Mouse (Mus musculus) hindbrain, embryonic 12.5 days (tissue): ENCODE data around the gene Rbm47. TPM values are rescaled to one million over a fixed set of nuclear protein-coding genes. Genes with fewer than 3 reads are reported as not detected.

ENCODE experiments used
- ATAC-seq: fragments of 200-750 bp; cut with Nextera tagmentation; 2 replicates; pipeline ENCODE4 v1.8.0; 2017; ENCODE audit warnings: moderate TSS enrichment; ENCODE audit not compliant: low FRiP score
- H3K27ac ChIP-seq: fragments of 300-500 bp; sonication (generic); 2 replicates; pipeline ENCODE4 v1.5.1; 2016; ENCODE audit warnings: mild to moderate bottlenecking
- H3K27me3 ChIP-seq: fragments of 300-500 bp; sonication (generic); 2 replicates; pipeline ENCODE4 v1.6.1; 2016; ENCODE audit warnings: mild to moderate bottlenecking
- H3K36me3 ChIP-seq: fragments of 300-500 bp; sonication (generic); 2 replicates; pipeline ENCODE4 v1.6.1; 2016; ENCODE audit warnings: mild to moderate bottlenecking
- H3K4me1 ChIP-seq: fragments of 300-500 bp; sonication (generic); 2 replicates; pipeline ENCODE4 v1.6.1; 2016
- H3K4me2 ChIP-seq: fragments of 300-500 bp; sonication (generic); replicated peaks from 2 replicates; pipeline ENCODE4 v1.6.1; 2016; ENCODE audit warnings: mild to moderate bottlenecking
- H3K4me3 ChIP-seq: fragments of 300-500 bp; sonication (generic); 2 replicates; pipeline ENCODE4 v1.5.1; 2016; ENCODE audit warnings: mild to moderate bottlenecking
- H3K9ac ChIP-seq: fragments of 300-500 bp; sonication (generic); 2 replicates; pipeline ENCODE4 v1.6.1; 2016; ENCODE audit warnings: mild to moderate bottlenecking, moderate library complexity
- H3K9me3 ChIP-seq: fragments of 300-500 bp; sonication (generic); replicated peaks from 2 replicates; pipeline ENCODE4 v1.6.1; 2016; ENCODE audit warnings: mild to moderate bottlenecking
- WGBS: fragments of 180-500 bp; shearing (Covaris S2); methylation state at CpG from one replicate; pipeline ENCODE4 v1.1.7; 2016; 5-methylcytosine and 5-hydroxymethylcytosine counted together
- polyA plus RNA-seq: library from polyadenylated mRNA; unstranded; fragments of >200 nt; fragmentation: Nextera tagmentation; extraction: Ambion mirVana; gene quantifications from 2 replicates; pipeline ENCODE4 v1.2.1, GENCODE M21; 2016

Rbm47 gene
- polyA plus RNA-seq, 1 experiment from 2014 or later: 9.6 TPM

DNA sequence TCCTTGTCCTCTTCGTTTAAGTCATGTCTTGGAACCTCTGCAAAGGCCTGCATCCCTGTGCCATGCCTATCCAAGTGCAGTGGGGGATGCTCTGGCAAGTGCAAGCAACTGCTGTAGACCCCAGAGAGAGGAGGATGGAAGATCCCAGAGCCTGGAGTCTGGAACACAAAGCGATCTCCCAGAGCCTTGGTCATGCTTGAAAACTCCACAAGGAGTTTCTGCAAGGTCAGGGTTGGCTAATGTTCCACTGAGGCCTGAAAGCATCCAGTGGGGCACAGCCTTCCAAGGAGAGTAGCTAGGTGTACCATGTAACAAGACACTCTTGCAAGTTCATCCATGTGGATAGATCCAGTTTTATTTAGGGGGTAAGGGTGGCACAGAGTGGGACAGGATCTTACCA is 158.5 kb downstream of the Rbm47 start:
- H3K9me3 ChIP-seq: no peaks in the 10 kb centered on the region
- no peak for ATAC-seq
- WGBS: 90% methylated on average over 2 of the region's 2 CpGs
- no peaks in the 10 kb centered on the region for H3K36me3 ChIP-seq
- H3K9ac ChIP-seq: no peak overlapping the region
- no peak overlapping the region for H3K4me3 ChIP-seq
- no peaks in the 10 kb centered on the region for H3K27me3 ChIP-seq
- H3K4me2 ChIP-seq: no peak overlapping the region
- no peak overlapping the region for H3K27ac ChIP-seq
- H3K4me1 ChIP-seq: no peaks in the 10 kb centered on the region

DNA sequence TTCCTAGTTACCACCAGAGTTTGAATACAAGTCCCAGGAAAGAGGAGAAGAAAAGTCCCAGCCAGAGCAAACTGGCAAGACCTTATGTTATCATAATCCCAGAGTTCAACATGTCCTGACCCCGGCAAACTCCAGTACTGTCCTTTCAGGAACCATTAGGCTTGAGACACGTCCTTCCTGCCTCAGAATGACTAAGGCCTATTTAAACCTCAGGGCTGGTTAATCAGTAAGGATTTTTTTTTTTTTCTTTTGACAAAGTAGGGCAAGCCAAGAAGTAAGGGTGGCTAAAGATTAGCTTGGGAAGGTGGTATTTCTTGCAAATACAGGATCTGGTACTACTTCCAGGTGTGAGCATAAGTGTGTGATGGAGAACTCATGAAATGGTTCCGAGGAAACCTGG is 158.9 kb downstream of the Rbm47 start:
- Histone ChIP-seq H3K4me1 (no peaks in the 10 kb centered on the region), H3K4me3 (no peak overlapping the region), H3K9me3 (no peaks in the 10 kb centered on the region), H3K27ac (no peak overlapping the region), H3K9ac (no peak overlapping the region), H3K36me3 (no peaks in the 10 kb centered on the region), H3K27me3 (no peaks in the 10 kb centered on the region), H3K4me2 (no peak overlapping the region)
- 74% methylated on average over 3 of the region's 3 CpGs for WGBS
- no peak for ATAC-seq

DNA sequence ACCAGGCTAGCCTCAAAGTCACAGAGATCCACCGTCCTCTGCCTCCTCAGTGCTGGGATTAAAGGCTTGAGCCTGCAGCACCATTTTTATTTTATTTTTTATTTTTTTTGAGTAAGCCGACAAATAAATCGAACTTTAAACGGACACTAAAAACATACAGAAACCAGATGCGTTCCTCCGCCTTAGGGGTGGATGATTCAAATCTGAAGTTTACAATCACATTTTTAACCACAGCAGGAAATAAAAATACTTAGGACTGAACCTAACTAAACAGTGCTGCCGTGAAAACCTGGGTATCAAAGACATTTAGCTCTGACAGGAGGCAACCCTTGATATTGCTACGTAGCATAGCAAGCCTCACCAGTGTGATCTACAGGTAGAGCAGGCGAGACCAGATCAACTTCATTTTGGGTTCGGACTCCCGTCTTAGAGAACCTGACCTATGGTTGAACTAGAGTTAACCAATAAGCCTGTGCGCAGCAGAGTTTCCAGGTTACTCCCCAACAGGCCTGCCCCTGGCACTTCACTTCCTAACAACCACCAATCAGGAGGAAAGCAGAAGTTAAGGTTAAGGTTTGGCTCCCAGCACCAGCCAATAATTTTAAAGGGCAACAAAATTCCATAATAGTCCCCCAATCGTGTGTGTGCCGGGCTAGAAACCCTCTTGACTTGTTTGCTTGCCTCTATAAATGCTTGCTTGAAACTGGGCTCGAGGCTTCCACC is 164.5 kb downstream of the Rbm47 start:
- WGBS: 89% methylated on average over 15 of the region's 15 CpGs
- no peak for ATAC-seq
- no peaks in the 10 kb centered on the region for H3K27me3 ChIP-seq

DNA sequence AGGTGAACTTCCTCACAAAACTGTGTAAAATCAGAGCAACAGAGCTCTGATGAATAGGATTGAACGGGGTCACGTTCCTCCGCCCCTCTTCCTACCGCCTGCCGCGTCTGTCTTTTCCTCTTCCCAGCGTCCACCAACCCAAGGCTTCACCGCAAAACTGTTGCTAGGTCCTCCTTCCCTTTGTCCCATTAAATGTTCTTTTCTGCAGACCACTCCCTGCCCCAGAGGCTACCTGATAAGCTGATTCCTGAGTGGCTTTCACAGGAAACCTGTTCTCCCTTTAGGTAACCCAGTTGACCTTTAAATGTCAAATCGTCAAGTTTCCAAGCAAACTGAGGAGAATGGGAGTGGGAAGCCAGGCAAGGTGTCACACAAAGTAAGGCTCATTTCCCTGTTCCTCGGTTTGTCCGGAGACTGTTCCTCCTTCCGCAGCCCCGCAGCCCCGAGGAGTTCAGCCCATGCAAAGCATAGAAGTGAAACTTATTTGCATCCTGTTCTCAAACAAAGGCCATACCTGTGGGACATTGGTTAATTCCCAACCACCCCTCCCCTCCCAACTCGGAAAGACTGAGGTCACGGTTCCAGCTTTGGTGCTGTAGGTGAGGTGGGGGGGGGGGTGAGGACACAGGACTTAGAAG is 167.8 kb downstream of the Rbm47 start:
- Histone ChIP-seq H3K36me3 (no peaks in the 10 kb centered on the region), H3K4me2 (no peak overlapping the region), H3K9me3 (no peaks in the 10 kb centered on the region), H3K27me3 (no peaks in the 10 kb centered on the region), H3K4me1 (no peaks in the 10 kb centered on the region), H3K9ac (no peak overlapping the region), H3K27ac (no peak overlapping the region), H3K4me3 (no peak overlapping the region)
- WGBS: 40% methylated on average over 16 of the region's 16 CpGs
- no peak for ATAC-seq

More for the DNA sequence above, 164.5 kb downstream of the Rbm47 start:
- H3K27ac ChIP-seq: no peak overlapping the region
- no peak overlapping the region for H3K4me3 ChIP-seq
- H3K9me3 ChIP-seq: no peaks in the 10 kb centered on the region
- no peak overlapping the region for H3K9ac ChIP-seq
- no peaks in the 10 kb centered on the region for H3K4me1 ChIP-seq
- H3K4me2 ChIP-seq: no peak overlapping the region
- H3K36me3 ChIP-seq: no peaks in the 10 kb centered on the region

DNA sequence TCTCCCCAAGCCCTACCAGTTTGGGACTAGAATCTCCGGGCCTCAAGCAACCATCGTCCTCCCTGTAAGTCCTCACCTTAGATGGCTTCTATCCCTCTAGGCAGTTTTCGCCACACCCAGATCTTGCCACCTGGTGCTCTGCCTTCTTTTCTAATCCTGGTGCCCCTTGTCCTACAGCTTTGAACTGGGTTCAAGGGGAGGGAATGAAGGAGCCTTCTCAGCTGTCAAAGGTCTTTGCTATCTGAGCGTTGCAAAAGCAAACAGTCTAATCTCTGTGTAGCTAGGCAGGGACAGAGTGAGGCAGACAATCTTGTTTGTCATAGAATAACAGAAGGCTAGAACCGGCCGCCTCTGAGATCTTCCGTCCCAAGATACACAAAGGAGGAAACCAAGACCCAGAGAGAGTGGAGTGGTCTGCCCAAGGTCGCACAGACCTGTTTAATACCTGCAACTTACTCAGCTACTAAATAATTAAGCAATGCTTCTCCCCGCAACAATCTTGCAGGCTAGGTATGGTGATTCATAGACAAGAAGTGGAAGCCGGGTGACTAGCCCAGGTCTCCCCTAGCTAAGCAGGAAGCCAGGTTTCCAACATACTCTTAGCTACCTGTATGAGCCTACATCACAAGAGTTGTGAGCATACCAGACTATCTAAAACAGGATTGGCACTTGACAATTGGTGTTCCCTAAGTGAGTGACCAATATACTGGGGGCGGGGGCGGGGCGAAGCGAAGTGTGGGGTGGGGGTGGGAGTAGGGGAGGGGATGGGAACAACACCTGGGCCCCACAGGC is 168.6 kb downstream of the Rbm47 start, which contains the start of gene 9130230L23Rik:
Gene 9130230L23Rik (minus strand): TSS at position 152 of the 792 bp plus-strand sequence.
- H3K4me2 ChIP-seq: no peak within 1 kb of the TSS
- ATAC-seq: no peak
- no peaks in the 10 kb centered on the region for H3K9me3 ChIP-seq
- no peak within 1 kb of the TSS for H3K27ac ChIP-seq
- no peak within 1 kb of the TSS for H3K4me3 ChIP-seq
- H3K4me1 ChIP-seq: no peaks in the 10 kb centered on the region
- no peaks in the 10 kb centered on the region for H3K36me3 ChIP-seq
- 71% methylated on average over 14 of the region's 14 CpGs for WGBS
- H3K9ac ChIP-seq: no peak within 1 kb of the TSS
- H3K27me3 ChIP-seq: no peaks in the 10 kb centered on the region

DNA sequence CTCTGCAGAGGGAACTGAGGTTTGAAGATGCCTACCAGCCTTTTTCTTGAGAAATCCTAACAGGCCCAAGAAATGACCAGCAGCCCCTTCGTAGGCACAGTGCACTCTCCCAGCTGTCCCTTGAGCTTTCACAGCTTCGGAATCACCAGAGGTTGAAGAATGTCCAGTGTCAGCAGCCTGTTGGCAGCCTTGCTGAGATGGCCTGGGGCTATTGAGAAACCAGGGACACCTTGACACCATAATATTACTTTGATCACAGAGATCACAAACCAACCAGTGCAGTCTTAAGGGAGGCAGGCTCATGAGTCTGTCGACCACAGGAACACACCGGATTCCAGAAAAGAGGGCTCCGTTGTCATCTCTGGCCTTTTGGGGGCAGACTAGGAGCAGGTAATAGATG is 171.7 kb downstream of the Rbm47 start:
- no peak overlapping the region for H3K9ac ChIP-seq
- no peak overlapping the region for H3K4me3 ChIP-seq
- no peak for ATAC-seq
- no peaks in the 10 kb centered on the region for H3K36me3 ChIP-seq
- H3K4me2 ChIP-seq: no peak overlapping the region
- no peaks in the 10 kb centered on the region for H3K9me3 ChIP-seq
- 79% methylated on average over 5 of the region's 5 CpGs for WGBS
- H3K27me3 ChIP-seq: no peaks in the 10 kb centered on the region
- no peaks in the 10 kb centered on the region for H3K4me1 ChIP-seq
- H3K27ac ChIP-seq: no peak overlapping the region

DNA sequence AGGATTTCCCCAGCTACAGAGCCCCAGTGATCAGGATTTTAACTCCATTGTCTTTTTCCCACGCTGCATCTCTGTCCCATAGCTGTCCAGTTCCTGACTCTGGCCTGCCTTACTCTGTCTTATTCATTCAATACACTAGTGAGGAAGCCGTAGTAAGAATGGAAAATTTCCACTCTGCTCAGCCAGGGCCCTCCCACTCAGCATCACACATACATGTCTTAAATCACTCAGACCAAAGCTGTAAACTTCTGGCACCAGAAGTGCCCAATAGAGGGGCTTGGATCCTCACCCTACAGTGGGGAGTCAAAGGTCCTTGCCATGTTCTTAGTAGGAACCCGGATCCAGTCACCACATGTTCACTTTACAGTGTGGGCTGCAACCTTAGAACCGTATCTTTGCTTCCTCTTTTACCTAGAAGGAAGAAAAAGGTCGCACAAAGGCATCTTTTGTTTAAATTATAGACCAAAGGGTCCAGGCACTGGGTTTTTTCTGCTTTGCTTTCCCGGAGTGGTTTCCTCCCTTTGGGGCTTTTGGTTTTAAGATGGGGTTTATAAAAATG is 172.3 kb downstream of the Rbm47 start:
- 71% methylated on average over 6 of the region's 6 CpGs for WGBS
- Histone ChIP-seq H3K36me3 (no peaks in the 10 kb centered on the region), H3K4me1 (no peaks in the 10 kb centered on the region), H3K9me3 (no peaks in the 10 kb centered on the region), H3K4me2 (no peak overlapping the region), H3K9ac (no peak overlapping the region), H3K4me3 (no peak overlapping the region), H3K27me3 (no peaks in the 10 kb centered on the region), H3K27ac (no peak overlapping the region)
- ATAC-seq: no peak

DNA sequence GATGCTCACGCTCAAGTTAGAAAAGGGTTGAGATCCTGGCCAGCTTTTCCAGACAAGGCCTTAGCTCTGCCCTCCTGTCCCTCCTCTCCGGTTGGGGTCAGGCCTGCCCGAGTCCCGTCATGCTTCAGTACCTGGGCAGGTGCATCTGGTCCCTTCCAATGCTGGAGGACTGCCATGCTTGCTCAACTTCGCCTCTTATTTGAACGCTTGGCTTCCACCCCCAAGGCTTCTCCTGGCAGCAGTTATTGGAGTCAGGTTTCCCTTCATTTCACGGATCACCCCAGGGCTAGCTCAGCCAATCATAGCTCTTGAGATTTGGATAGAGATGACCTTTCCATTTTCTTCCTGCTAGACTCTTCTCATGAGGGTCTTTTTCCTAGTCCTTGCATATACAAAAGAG is 172.8 kb downstream of the Rbm47 start:
- H3K9me3 ChIP-seq: no peaks in the 10 kb centered on the region
- 75% methylated on average over 7 of the region's 7 CpGs for WGBS
- H3K27ac ChIP-seq: no peak overlapping the region
- no peak overlapping the region for H3K4me3 ChIP-seq
- H3K4me1 ChIP-seq: no peaks in the 10 kb centered on the region
- ATAC-seq: no peak
- H3K36me3 ChIP-seq: no peaks in the 10 kb centered on the region
- H3K27me3 ChIP-seq: no peaks in the 10 kb centered on the region
- H3K4me2 ChIP-seq: no peak overlapping the region
- no peak overlapping the region for H3K9ac ChIP-seq

DNA sequence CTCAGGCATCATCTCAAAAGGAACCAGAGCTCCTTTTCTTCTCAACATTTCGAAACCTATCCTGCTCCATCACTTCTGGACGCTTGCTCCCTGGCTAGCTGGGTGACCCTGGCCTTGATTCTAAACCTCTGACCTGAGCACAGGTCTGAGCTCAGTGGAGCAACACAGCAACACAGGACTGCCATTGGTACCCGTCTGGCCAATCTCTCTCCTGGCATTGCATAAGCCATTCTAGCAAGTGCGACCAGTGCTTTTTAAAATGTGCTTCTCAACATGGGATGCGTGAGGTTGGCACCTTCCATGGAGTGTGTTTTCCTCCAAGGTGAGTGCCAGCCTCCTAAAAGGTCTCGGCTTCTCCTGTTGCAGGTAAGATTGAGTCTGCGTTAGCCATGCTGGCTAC is 173.8 kb downstream of the Rbm47 start:
- no peak overlapping the region for H3K27ac ChIP-seq
- no peaks in the 10 kb centered on the region for H3K27me3 ChIP-seq
- no peak overlapping the region for H3K4me2 ChIP-seq
- H3K4me3 ChIP-seq: no peak overlapping the region
- no peak overlapping the region for H3K9ac ChIP-seq
- H3K36me3 ChIP-seq: no peaks in the 10 kb centered on the region
- no peaks in the 10 kb centered on the region for H3K4me1 ChIP-seq
- WGBS: 93% methylated on average over 7 of the region's 7 CpGs
- ATAC-seq: no peak
- no peaks in the 10 kb centered on the region for H3K9me3 ChIP-seq

DNA sequence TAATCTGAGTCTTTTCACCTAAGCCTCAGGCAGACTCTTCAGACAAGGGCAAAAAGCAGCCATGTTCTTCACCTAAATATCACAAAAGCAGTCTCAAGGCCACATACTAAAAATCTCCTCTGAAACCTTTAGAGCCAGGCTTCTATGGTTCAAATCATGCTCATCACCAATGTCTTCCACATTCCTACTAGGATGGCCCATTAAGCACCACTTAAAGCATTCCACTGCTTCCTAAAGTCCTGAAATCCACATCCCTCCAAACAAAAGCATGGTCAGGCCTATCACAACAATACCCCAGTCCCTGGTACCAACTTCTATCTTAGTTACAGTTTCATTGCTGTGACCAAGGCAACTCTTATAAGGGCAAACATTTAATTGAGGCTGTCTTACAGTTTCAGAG is 175.1 kb downstream of the Rbm47 start:
- H3K4me3 ChIP-seq: no peak overlapping the region
- ATAC-seq: no peak
- no peaks in the 10 kb centered on the region for H3K27me3 ChIP-seq
- H3K9ac ChIP-seq: no peak overlapping the region
- no peak overlapping the region for H3K27ac ChIP-seq
- H3K9me3 ChIP-seq: no peaks in the 10 kb centered on the region
- no peak overlapping the region for H3K4me2 ChIP-seq
- no peaks in the 10 kb centered on the region for H3K36me3 ChIP-seq
- H3K4me1 ChIP-seq: no peaks in the 10 kb centered on the region

DNA sequence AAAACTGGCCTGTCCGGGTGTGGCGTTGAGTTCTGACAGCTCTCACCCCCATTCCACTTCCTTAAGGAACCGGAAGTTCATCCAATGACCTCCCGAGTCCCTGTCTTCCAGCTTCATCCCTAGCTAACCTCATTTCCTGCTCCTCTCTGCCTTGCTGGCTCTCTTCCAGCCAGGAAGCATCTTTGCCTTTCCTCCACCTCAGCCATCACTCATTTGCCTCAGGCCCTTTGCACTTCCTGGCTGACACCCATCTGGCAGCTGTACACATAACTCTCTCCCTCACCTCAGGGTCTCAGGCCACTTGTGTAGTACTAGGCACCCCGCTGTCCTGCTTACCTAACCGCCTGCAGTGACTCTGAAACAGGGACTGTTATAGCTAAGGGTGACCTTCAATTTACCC is 178.3 kb downstream of the Rbm47 start:
- Histone ChIP-seq H3K4me2 (no peak overlapping the region), H3K9me3 (no peaks in the 10 kb centered on the region), H3K4me3 (no peak overlapping the region), H3K27ac (no peak overlapping the region), H3K9ac (no peak overlapping the region), H3K27me3 (no peaks in the 10 kb centered on the region), H3K4me1 (no peaks in the 10 kb centered on the region), H3K36me3 (no peaks in the 10 kb centered on the region)
- no peak for ATAC-seq
- WGBS: 73% methylated on average over 6 of the region's 6 CpGs

DNA sequence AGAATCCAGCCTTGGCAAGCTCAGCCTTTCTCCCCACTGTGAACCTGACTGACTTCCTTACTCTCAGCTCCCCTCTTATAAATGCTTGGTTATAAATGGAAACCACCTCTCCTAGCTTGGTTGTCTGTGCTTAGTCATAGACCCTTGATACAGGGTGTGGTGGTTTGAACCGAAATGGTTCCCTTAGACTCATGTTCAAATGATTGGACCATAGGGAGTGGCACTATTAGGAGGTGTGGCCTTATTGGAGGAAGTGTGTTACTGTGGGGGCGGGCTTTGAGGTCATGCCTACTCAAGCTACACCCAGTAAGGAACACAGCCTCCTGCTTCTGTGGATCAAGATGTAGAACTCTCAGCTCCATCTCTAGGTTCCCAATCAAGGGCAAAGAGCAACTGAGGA is 181.7 kb downstream of the Rbm47 start:
- WGBS: 90% methylated on average over 2 of the region's 2 CpGs
- Histone ChIP-seq H3K9ac (no peak overlapping the region), H3K4me3 (no peak overlapping the region), H3K27me3 (no peaks in the 10 kb centered on the region), H3K36me3 (no peaks in the 10 kb centered on the region), H3K27ac (no peak overlapping the region), H3K9me3 (no peaks in the 10 kb centered on the region), H3K4me2 (no peak overlapping the region), H3K4me1 (no peaks in the 10 kb centered on the region)
- no peak for ATAC-seq
